Mouse (Mus musculus) heart, adult 9 months (tissue): ENCODE measurements around the gene Frk.
A peak's percentile ranks its signal among the peaks of the same experiment; 100 is the strongest.
"Not testable (repeated sequence)": the region's sequence is repeated elsewhere in the genome, so short reads cannot be mapped to it uniquely, and the experiment has no call there.

ENCODE experiments used
- DNase-seq, 2 experiments: peaks; one replicate each; pipeline ENCODE4 v3.0.0; 2022; ENCODE audit warnings: low spot score in 2 of 2

Frk gene

GRCm38 (mm10) chr10:34483297-34484013 lies at the start of gene Frk:
Frk (plus strand) TSS chr10:34483399.
- peak; percentile 22 to 25 for DNase-seq

GRCm38 (mm10) chr10:34434191-34434590 lies 49.0 kb upstream of the Frk start:
- DNase-seq = not testable (repeated sequence)

GRCm38 (mm10) chr10:34449469-34449868 lies 33.7 kb upstream of the Frk start:
- no peak for DNase-seq

- DNase-seq = no peak
These were observed 21.7 kb upstream of the Frk start for GRCm38 (mm10) chr10:34461451-34461850.

GRCm38 (mm10) chr10:34464321-34464720 lies 18.9 kb upstream of the Frk start:
- DNase-seq = no peak

GRCm38 (mm10) chr10:34469037-34469436 lies 14.2 kb upstream of the Frk start:
- DNase-seq = no peak

- DNase-seq = peak; percentile 13 to 21
These were observed 3.2 kb upstream of the Frk start for GRCm38 (mm10) chr10:34479942-34480455.

GRCm38 (mm10) chr10:34484014-34484411 lies 814 bp downstream of the Frk start:
- peak; percentile 9 to 26 for DNase-seq

GRCm38 (mm10) chr10:34485079-34485478 lies 1.9 kb downstream of the Frk start:
- no peak for DNase-seq

GRCm38 (mm10) chr10:34507807-34508206 lies 24.6 kb downstream of the Frk start:
- no peak for DNase-seq

GRCm38 (mm10) chr10:34508593-34508992 lies 25.4 kb downstream of the Frk start:
- no peak for DNase-seq

- DNase-seq = no peak
These were observed 26.1 kb downstream of the Frk start for GRCm38 (mm10) chr10:34509256-34509655.

GRCm38 (mm10) chr10:34511192-34511591 lies 28.0 kb downstream of the Frk start:
- DNase-seq = no peak

- peak; percentile 1 to 7 for DNase-seq
These were observed 29.4 kb downstream of the Frk start for GRCm38 (mm10) chr10:34512551-34512950.

GRCm38 (mm10) chr10:34525598-34525997 lies 42.4 kb downstream of the Frk start:
- DNase-seq = no peak

GRCm38 (mm10) chr10:34531766-34532165 lies 48.6 kb downstream of the Frk start:
- DNase-seq = no peak

- DNase-seq = no peak
These were observed 49.3 kb downstream of the Frk start for GRCm38 (mm10) chr10:34532507-34532906.

GRCm38 (mm10) chr10:34540687-34541086 lies 57.5 kb downstream of the Frk start:
- DNase-seq = no peak

GRCm38 (mm10) chr10:34541717-34542490 lies 58.7 kb downstream of the Frk start:
- no peak for DNase-seq

GRCm38 (mm10) chr10:34550612-34551011 lies 67.4 kb downstream of the Frk start:
- no peak for DNase-seq

- no peak for DNase-seq
These were observed 68.4 kb downstream of the Frk start for GRCm38 (mm10) chr10:34551636-34552035.

- no peak for DNase-seq
These were observed 80.4 kb downstream of the Frk start for GRCm38 (mm10) chr10:34563518-34564176.
